In the genomic region with DNA sequence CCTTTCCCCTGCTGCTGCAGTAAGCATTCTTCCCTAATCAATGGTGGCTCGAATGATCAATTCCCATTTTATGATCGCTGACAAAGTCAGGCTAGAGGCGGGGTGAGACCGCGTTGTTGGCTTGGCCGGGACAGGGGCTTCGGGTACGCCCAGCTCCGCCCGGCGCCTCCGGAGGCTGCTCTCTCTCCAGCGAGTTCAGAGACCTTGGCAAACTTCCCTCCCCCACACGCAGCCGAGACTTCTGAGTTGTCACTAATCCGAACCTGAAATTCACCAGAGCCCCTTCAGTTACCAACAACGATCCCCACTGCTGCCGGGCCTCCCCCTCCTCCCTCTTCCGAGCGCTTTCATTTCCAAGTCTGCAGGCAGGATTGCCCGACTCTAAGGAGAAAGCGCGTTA, we compare ENCODE assay signal across 8 mouse cellular contexts. TPM values are rescaled to one million over a fixed set of nuclear protein-coding genes. Genes with fewer than 3 reads are reported as not detected.
DNase-seq lines count a peak whose midpoint lies in the region; ATAC-seq and TF ChIP-seq lines count a peak whose summit lies in the region.

No protein-coding gene starts in this region.

- H3K36me3 ChIP-seq in embryonic facial prominence, embryonic 15.5 days, result no peaks in the 10 kb centered on the region
- no peaks in the 10 kb centered on the region for H3K36me3 ChIP-seq in hindbrain, embryonic 11.5 days (ENCODE audit: control insufficient read depth, insufficient read depth, low read length)
- H3K36me3 ChIP-seq in limb, embryonic 15.5 days, result no peaks in the 10 kb centered on the region
- no peaks in the 10 kb centered on the region for H3K36me3 ChIP-seq in midbrain, postnatal 0 days (ENCODE audit: insufficient read depth, low read length)

- H3K9ac ChIP-seq in embryonic facial prominence, embryonic 15.5 days, result peak overlapping the region; percentile 4; the same call in 1 of the 2 replicates
- peak overlapping the region; percentile 52 for H3K9ac ChIP-seq in hindbrain, embryonic 11.5 days (ENCODE audit: low read depth, low read length)
- H3K9ac ChIP-seq in limb, embryonic 15.5 days, result no peak overlapping the region
- peak overlapping the region; percentile 42; the same call in 1 of the 2 replicates for H3K9ac ChIP-seq in midbrain, postnatal 0 days (replicated peaks; ENCODE audit: low read length, poor library complexity, severe bottlenecking)

- DNase-seq in urinary bladder, adult 2 months (ENCODE audit: low spot score), result peak; percentile 45
- no peak for DNase-seq in urinary bladder, postnatal 10 days (ENCODE audit: low spot score)
- peak; percentile 81 for DNase-seq in hindbrain, embryonic 11.5 days (ENCODE audit: low spot score)
- peak; percentile 64 for DNase-seq in midbrain, postnatal 0 days (ENCODE audit: low spot score)
- no peak for DNase-seq in cerebellum, adult 9-10 months
- DNase-seq in cerebellum, adult 8-10 months, result no peak

- H3K4me1 ChIP-seq in embryonic facial prominence, embryonic 15.5 days, result peaks cover 13% of the 10 kb centered on the region; the same call in 1 of the 2 replicates
- peaks cover 3% of the 10 kb centered on the region for H3K4me1 ChIP-seq in hindbrain, embryonic 11.5 days (replicated peaks; ENCODE audit: control insufficient read depth, insufficient read depth, low read length)
- H3K4me1 ChIP-seq in limb, embryonic 15.5 days, result peaks cover 16% of the 10 kb centered on the region
- no peaks in the 10 kb centered on the region for H3K4me1 ChIP-seq in midbrain, postnatal 0 days (ENCODE audit: insufficient read depth, low read length)

- TF ChIP-seq CTCF in midbrain, postnatal 0 days (IDR thresholded peaks at IDR 0.05), result no peak

- H3K9me3 ChIP-seq in embryonic facial prominence, embryonic 15.5 days (replicated peaks), result no peaks in the 10 kb centered on the region
- H3K9me3 ChIP-seq in hindbrain, embryonic 11.5 days (ENCODE audit: control insufficient read depth, low read length), result no peaks in the 10 kb centered on the region
- H3K9me3 ChIP-seq in limb, embryonic 15.5 days, result no peaks in the 10 kb centered on the region
- H3K9me3 ChIP-seq in midbrain, postnatal 0 days (ENCODE audit: low read length), result no peaks in the 10 kb centered on the region

- H3K4me2 ChIP-seq in embryonic facial prominence, embryonic 15.5 days (replicated peaks), result peak overlapping the region; percentile 59
- peak overlapping the region; percentile 64 for H3K4me2 ChIP-seq in hindbrain, embryonic 11.5 days (replicated peaks; ENCODE audit: low read depth, low read length)
- peak overlapping the region; percentile 76 for H3K4me2 ChIP-seq in limb, embryonic 15.5 days
- peak overlapping the region; percentile 72 for H3K4me2 ChIP-seq in midbrain, postnatal 0 days (ENCODE audit: low read depth, low read length, poor library complexity, severe bottlenecking)

- 0% methylated on average over 23 of the region's 23 CpGs for WGBS in embryonic facial prominence, embryonic 15.5 days
- WGBS in hindbrain, embryonic 11.5 days, result 1% methylated on average over 23 of the region's 23 CpGs
- WGBS in limb, embryonic 15.5 days, result 1% methylated on average over 23 of the region's 23 CpGs
- under 1% methylated on average over 23 of the region's 23 CpGs for WGBS in midbrain, postnatal 0 days

- no peak; the same call in 1 of the 2 replicates for ATAC-seq in embryonic facial prominence, embryonic 15.5 days (ENCODE audit: insufficient number of reproducible peaks, low FRiP score, low TSS enrichment, low read depth)
- peak; percentile 76 for ATAC-seq in hindbrain, embryonic 11.5 days (ENCODE audit: low FRiP score)
- ATAC-seq in limb, embryonic 15.5 days (ENCODE audit: insufficient number of reproducible peaks, low FRiP score, low TSS enrichment, low read depth), result no peak
- no peak; the same call in 1 of the 2 replicates for ATAC-seq in midbrain, postnatal 0 days (ENCODE audit: low FRiP score)

- peaks cover 34% of the 10 kb centered on the region for H3K27me3 ChIP-seq in embryonic facial prominence, embryonic 15.5 days
- H3K27me3 ChIP-seq in hindbrain, embryonic 11.5 days (ENCODE audit: control insufficient read depth, insufficient read depth, low read length), result no peaks in the 10 kb centered on the region
- peaks cover 71% of the 10 kb centered on the region for H3K27me3 ChIP-seq in limb, embryonic 15.5 days
- peaks cover 3% of the 10 kb centered on the region; the same call in 1 of the 2 replicates for H3K27me3 ChIP-seq in midbrain, postnatal 0 days (ENCODE audit: insufficient read depth, low read length)

- peak overlapping the region; percentile 8; the same call in 1 of the 2 replicates for H3K27ac ChIP-seq in embryonic facial prominence, embryonic 15.5 days (replicated peaks)
- peak overlapping the region; percentile 70 for H3K27ac ChIP-seq in hindbrain, embryonic 11.5 days (ENCODE audit: low read depth, low read length)
- no peak overlapping the region for H3K27ac ChIP-seq in limb, embryonic 15.5 days
- H3K27ac ChIP-seq in midbrain, postnatal 0 days (ENCODE audit: low read depth, low read length), result peak overlapping the region; percentile 64

- peak overlapping the region; percentile 47 for H3K4me3 ChIP-seq in embryonic facial prominence, embryonic 15.5 days (replicated peaks)
- peak overlapping the region; percentile 30 for H3K4me3 ChIP-seq in hindbrain, embryonic 11.5 days (ENCODE audit: low read depth, low read length)
- H3K4me3 ChIP-seq in limb, embryonic 15.5 days, result peak overlapping the region; percentile 46
- H3K4me3 ChIP-seq in midbrain, postnatal 0 days (ENCODE audit: low read depth, low read length), result peak overlapping the region; percentile 35

RNA-seq across cellular contexts. Expression of a gene that starts 10.3 kb away (rescaled TPM):
- polyA plus RNA-seq in urinary bladder, adult 2 months (2012; rRNA removed), result 40.7 and 60.6 TPM in 2 replicates
- polyA plus RNA-seq in embryonic facial prominence, embryonic 15.5 days (2015; fragmentation: Nextera tagmentation; extraction: Ambion mirVana), result 33.4 and 36.4 TPM in 2 replicates
- polyA plus RNA-seq in hindbrain, embryonic 11.5 days (2014; fragmentation: Nextera tagmentation; extraction: Ambion mirVana), result 121 and 142 TPM in 2 replicates
- polyA plus RNA-seq in limb, embryonic 15.5 days (2015; fragmentation: Nextera tagmentation; extraction: Ambion mirVana), result 13.7 and 17.1 TPM in 2 replicates
- 121 and 147 TPM in 2 replicates for total RNA-seq in midbrain, postnatal 0 days (2014; rRNA removed)
- 52.1 and 58.3 TPM in 2 replicates for polyA plus RNA-seq in midbrain, postnatal 0 days (2015; fragmentation: Nextera tagmentation; extraction: Ambion mirVana)

Comparison
In these comparisons a context has a peak if more than half of its experiments do, and no peak if none do; other contexts are left out.
1. DNase-seq: peak in urinary bladder, adult 2 months (single experiment), hindbrain, embryonic 11.5 days (single experiment) and midbrain, postnatal 0 days (single experiment); none in urinary bladder, postnatal 10 days (single experiment), cerebellum, adult 9-10 months (single experiment) and cerebellum, adult 8-10 months (single experiment).
2. Peak in every context shown above with its lines, with median percentiles within 50 percentile points of each other: H3K4me2 ChIP-seq and H3K4me3 ChIP-seq.